In genomic region chr13:38998958-38999357, GRCm38 (mm10) we compare ENCODE assay signal across 15 mouse cellular contexts.
"Had no signal": no experiment of that assay in that cellular context is flagged by ENCODE, and none has a peak within 500 bp of the region (broad histone marks: within the 10 kb centered on the region; RNA-seq: fewer than 3 reads in every experiment).

No protein-coding gene starts in this region.

- H3K4me2 ChIP-seq: limb, embryonic 13.5 days; midbrain, embryonic 12.5 days; neural tube, embryonic 13.5 days had no signal

- H3K9me3 ChIP-seq: limb, embryonic 13.5 days; midbrain, embryonic 12.5 days; neural tube, embryonic 13.5 days had no signal

- H3K9ac ChIP-seq: limb, embryonic 13.5 days; liver, embryonic 14.5 days; midbrain, embryonic 12.5 days; neural tube, embryonic 13.5 days had no signal

- H3K27ac ChIP-seq: kidney, postnatal 0 days; limb, embryonic 13.5 days; liver, embryonic 14.5 days; midbrain, embryonic 12.5 days; neural tube, embryonic 13.5 days had no signal

- DNase-seq: kidney, adult 2 months; kidney, postnatal 36 days; left cerebral cortex, postnatal 4 days; lung, adult 18-20 months; right cerebral cortex, adult 18-20 months; right cerebral cortex, postnatal 25 days; spleen, adult 18-20 months; thymus, adult 18-20 months; thymus, postnatal 14 days had no signal

- ATAC-seq: intestine, embryonic 16.5 days had no signal

- H3K36me3 ChIP-seq: limb, embryonic 13.5 days; midbrain, embryonic 12.5 days; neural tube, embryonic 13.5 days had no signal

- H3K27me3 ChIP-seq: limb, embryonic 13.5 days; midbrain, embryonic 12.5 days; neural tube, embryonic 13.5 days had no signal

- H3K4me1 ChIP-seq: limb, embryonic 13.5 days; midbrain, embryonic 12.5 days; neural tube, embryonic 13.5 days had no signal

- H3K4me3 ChIP-seq: limb, embryonic 13.5 days; midbrain, embryonic 12.5 days; neural tube, embryonic 13.5 days had no signal
